In genomic region chr16:18405091-18405854, GRCm38 (mm10) we compare ENCODE assay signal across 1 mouse cellular context.
TF ChIP-seq lines count a peak whose summit lies in the region.

No protein-coding gene starts in this region.

TF ChIP-seq in CH12.LX, 34 proteins besides CTCF, POLR2A, EP300 and RAD21 (continued from another document):
- TF ChIP-seq TBP (conservative IDR thresholded peaks at IDR 0.05; ENCODE audit: low read depth, low read length) (no peak), SMC3 (IDR thresholded peaks at IDR 0.05; ENCODE audit: low read depth, low read length) (no peak), USF1 (IDR thresholded peaks at IDR 0.05; ENCODE audit: low read depth, low read length) (no peak), USF2 (conservative IDR thresholded peaks at IDR 0.05; ENCODE audit: low read depth, low read length) (no peak), SIN3A (IDR thresholded peaks at IDR 0.05; ENCODE audit: low read length) (no peak), MYC (IDR thresholded peaks at IDR 0.05; ENCODE audit: low read depth, low read length) (no peak), E2F4 (IDR thresholded peaks at IDR 0.05; ENCODE audit: insufficient replicate concordance, low read depth, low read length) (no peak), ETS1 (conservative IDR thresholded peaks at IDR 0.05; ENCODE audit: low read depth, low read length) (no peak), CHD1 (IDR thresholded peaks at IDR 0.05; ENCODE audit: low read depth, low read length) (no peak), JUND (conservative IDR thresholded peaks at IDR 0.05; ENCODE audit: low read depth, low read length) (no peak), GABPA (IDR thresholded peaks at IDR 0.05; ENCODE audit: insufficient replicate concordance, low read depth, low read length) (no peak), MAZ (IDR thresholded peaks at IDR 0.05; ENCODE audit: low read depth, low read length) (no peak)
